Mouse (Mus musculus): ENCODE data around the gene Ankrd24.

- TF ChIP-seq CTCF (IDR thresholded peaks at IDR 0.05; ENCODE audit: low read depth) = no peak
- TF ChIP-seq EP300 (IDR thresholded peaks at IDR 0.05; ENCODE audit: low read depth) = no peak
Measured at GRCm38 (mm10) chr10:81644162-81644561, 15.8 kb downstream of the Ankrd24 start.

Measured in liver, embryonic 14.5 days (tissue).